Comparison of ENCODE assay signal across 7 mouse cellular contexts in the genomic region with DNA sequence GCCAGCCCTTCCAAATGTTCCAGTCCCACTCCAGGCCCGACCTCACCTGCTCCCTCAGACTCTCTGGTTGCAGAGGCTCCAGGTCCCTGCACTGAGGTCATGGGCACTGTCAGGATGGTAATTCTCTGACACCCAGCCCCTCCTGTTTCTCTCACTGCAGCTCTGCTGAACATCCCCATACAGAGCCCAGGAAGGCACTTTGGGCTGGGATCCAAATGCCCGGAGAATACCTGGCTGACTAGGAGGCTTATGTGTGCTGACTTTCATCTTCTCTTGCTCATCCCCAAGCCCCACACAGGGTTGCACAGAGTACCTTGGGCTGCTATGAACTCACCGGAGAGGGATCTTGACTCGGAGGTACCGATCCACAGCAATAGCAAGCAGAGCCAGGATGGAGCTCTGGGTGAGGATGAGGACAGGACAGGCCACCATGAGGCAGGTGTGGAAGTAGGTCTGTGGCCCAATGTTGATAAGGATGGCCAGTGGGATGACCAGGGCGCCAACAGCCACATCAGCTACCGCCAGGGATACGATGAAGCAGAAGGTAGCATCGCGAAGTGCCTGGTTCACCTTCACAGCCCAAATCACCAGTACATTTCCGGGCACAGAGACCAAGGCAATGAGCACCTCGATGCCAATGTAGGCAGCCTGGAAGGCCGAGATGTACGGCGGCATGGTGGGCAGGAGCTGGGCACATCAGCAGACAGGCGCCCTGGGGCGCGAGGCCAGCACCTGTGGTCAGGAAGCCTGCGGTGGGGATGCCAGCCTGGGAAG. TPM values are rescaled to one million over a fixed set of nuclear protein-coding genes. Genes with fewer than 3 reads are reported as not detected.
DNase-seq lines count a peak whose midpoint lies in the region; ATAC-seq lines count a peak whose summit lies in the region.

No protein-coding gene starts in this region.

- peak overlapping the region; percentile 92 for H3K4me2 ChIP-seq in lung, embryonic 16.5 days (ENCODE audit: low read depth, low read length)
- peak overlapping the region; percentile 96 for H3K4me2 ChIP-seq in embryonic facial prominence, embryonic 12.5 days (replicated peaks)
- peak overlapping the region; percentile 91 for H3K4me2 ChIP-seq in hindbrain, embryonic 15.5 days
- H3K4me2 ChIP-seq in stomach, embryonic 15.5 days, result peak overlapping the region; percentile 84

- ATAC-seq in lung, embryonic 16.5 days (ENCODE audit: low read depth), result no peak
- ATAC-seq in embryonic facial prominence, embryonic 12.5 days (ENCODE audit: insufficient number of reproducible peaks, insufficient read depth, low FRiP score, low TSS enrichment), result no peak
- ATAC-seq in hindbrain, embryonic 15.5 days (ENCODE audit: low FRiP score, low read depth), result no peak
- ATAC-seq in stomach, embryonic 15.5 days (ENCODE audit: insufficient read depth, low FRiP score, low read depth), result no peak

- H3K27ac ChIP-seq in lung, embryonic 16.5 days (ENCODE audit: low read length), result peak overlapping the region; percentile 87
- H3K27ac ChIP-seq in embryonic facial prominence, embryonic 12.5 days, result no peak overlapping the region
- peak overlapping the region; percentile 67; the same call in 1 of the 2 replicates for H3K27ac ChIP-seq in hindbrain, embryonic 15.5 days (replicated peaks)
- H3K27ac ChIP-seq in stomach, embryonic 15.5 days, result peak overlapping the region; percentile 76

- peak overlapping the region; percentile 47 for H3K4me3 ChIP-seq in lung, embryonic 16.5 days (ENCODE audit: low read length)
- peak overlapping the region; percentile 50; the same call in 1 of the 2 replicates for H3K4me3 ChIP-seq in embryonic facial prominence, embryonic 12.5 days
- H3K4me3 ChIP-seq in hindbrain, embryonic 15.5 days, result peak overlapping the region; percentile 50
- H3K4me3 ChIP-seq in stomach, embryonic 15.5 days (replicated peaks), result peak overlapping the region; percentile 42

- H3K36me3 ChIP-seq in lung, embryonic 16.5 days (ENCODE audit: control insufficient read depth, insufficient read depth, low read length), result no peaks in the 10 kb centered on the region
- no peaks in the 10 kb centered on the region for H3K36me3 ChIP-seq in embryonic facial prominence, embryonic 12.5 days
- no peaks in the 10 kb centered on the region for H3K36me3 ChIP-seq in hindbrain, embryonic 15.5 days
- H3K36me3 ChIP-seq in stomach, embryonic 15.5 days, result no peaks in the 10 kb centered on the region

- peaks cover 11% of the 10 kb centered on the region for H3K4me1 ChIP-seq in lung, embryonic 16.5 days (replicated peaks; ENCODE audit: control insufficient read depth, insufficient read depth, low read length)
- H3K4me1 ChIP-seq in embryonic facial prominence, embryonic 12.5 days, result peaks cover 21% of the 10 kb centered on the region
- peaks cover 58% of the 10 kb centered on the region for H3K4me1 ChIP-seq in hindbrain, embryonic 15.5 days (replicated peaks)
- peaks cover 21% of the 10 kb centered on the region; the same call in 1 of the 2 replicates for H3K4me1 ChIP-seq in stomach, embryonic 15.5 days

- H3K9me3 ChIP-seq in lung, embryonic 16.5 days (ENCODE audit: control insufficient read depth, low read length), result no peaks in the 10 kb centered on the region
- H3K9me3 ChIP-seq in embryonic facial prominence, embryonic 12.5 days, result no peaks in the 10 kb centered on the region
- H3K9me3 ChIP-seq in hindbrain, embryonic 15.5 days, result no peaks in the 10 kb centered on the region
- H3K9me3 ChIP-seq in stomach, embryonic 15.5 days, result no peaks in the 10 kb centered on the region

- 49% methylated on average over 19 of the region's 19 CpGs for WGBS in lung, embryonic 16.5 days
- 50% methylated on average over 19 of the region's 19 CpGs for WGBS in embryonic facial prominence, embryonic 12.5 days
- 47% methylated on average over 19 of the region's 19 CpGs for WGBS in hindbrain, embryonic 15.5 days
- 51% methylated on average over 19 of the region's 19 CpGs for WGBS in stomach, embryonic 15.5 days

- H3K9ac ChIP-seq in lung, embryonic 16.5 days (ENCODE audit: low read length), result peak overlapping the region; percentile 1; the same call in 1 of the 2 replicates
- H3K9ac ChIP-seq in embryonic facial prominence, embryonic 12.5 days, result no peak overlapping the region
- peak overlapping the region; percentile 55 for H3K9ac ChIP-seq in hindbrain, embryonic 15.5 days
- no peak overlapping the region for H3K9ac ChIP-seq in stomach, embryonic 15.5 days

- H3K27me3 ChIP-seq in lung, embryonic 16.5 days (ENCODE audit: control insufficient read depth, insufficient read depth, low read depth, low read length), result peaks cover 29% of the 10 kb centered on the region
- H3K27me3 ChIP-seq in embryonic facial prominence, embryonic 12.5 days, result peaks cover 52% of the 10 kb centered on the region
- no peaks in the 10 kb centered on the region for H3K27me3 ChIP-seq in hindbrain, embryonic 15.5 days
- peaks cover 32% of the 10 kb centered on the region for H3K27me3 ChIP-seq in stomach, embryonic 15.5 days (replicated peaks)

- DNase-seq in lung, postnatal 4 days, result no peak
- no peak for DNase-seq in urinary bladder, postnatal 4 days (ENCODE audit: low spot score in 2 of 2)
- DNase-seq in thymus, adult 18-20 months, result no peak

RNA-seq across cellular contexts. Expression of a gene that starts 1.4 kb away (rescaled TPM):
- polyA plus RNA-seq in lung, embryonic 16.5 days (2015; fragmentation: Nextera tagmentation; extraction: Ambion mirVana), result 8.4 and 9.0 TPM in 2 replicates
- 1.7 and 2.1 TPM in 2 replicates for polyA plus RNA-seq in embryonic facial prominence, embryonic 12.5 days (2016; fragmentation: Nextera tagmentation; extraction: Ambion mirVana)
- polyA plus RNA-seq in hindbrain, embryonic 15.5 days (2015; fragmentation: Nextera tagmentation; extraction: Ambion mirVana), result 22.5 and 26.0 TPM in 2 replicates
- 11.8 and 13.8 TPM in 2 replicates for polyA plus RNA-seq in stomach, embryonic 15.5 days (2015; fragmentation: Nextera tagmentation; extraction: Ambion mirVana)

RNA-seq across cellular contexts. Expression of a gene that starts 40.6 kb away (rescaled TPM):
- polyA plus RNA-seq in lung, embryonic 16.5 days (2015; fragmentation: Nextera tagmentation; extraction: Ambion mirVana), result 1.3 and 2.5 TPM in 2 replicates
- polyA plus RNA-seq in embryonic facial prominence, embryonic 12.5 days (2016; fragmentation: Nextera tagmentation; extraction: Ambion mirVana), result 19.9 and 28.3 TPM in 2 replicates
- polyA plus RNA-seq in hindbrain, embryonic 15.5 days (2015; fragmentation: Nextera tagmentation; extraction: Ambion mirVana), result 0.12 and 0.29 TPM in 2 replicates
- 0.30 and 1.3 TPM in 2 replicates for polyA plus RNA-seq in stomach, embryonic 15.5 days (2015; fragmentation: Nextera tagmentation; extraction: Ambion mirVana)

RNA-seq across cellular contexts. Expression of a gene that starts 51.9 kb away (rescaled TPM):
- polyA plus RNA-seq in lung, embryonic 16.5 days (2015; fragmentation: Nextera tagmentation; extraction: Ambion mirVana), result 1.2 and 2.0 TPM in 2 replicates
- 1.9 and 3.6 TPM in 2 replicates for polyA plus RNA-seq in embryonic facial prominence, embryonic 12.5 days (2016; fragmentation: Nextera tagmentation; extraction: Ambion mirVana)
- 1.4 and 2.4 TPM in 2 replicates for polyA plus RNA-seq in hindbrain, embryonic 15.5 days (2015; fragmentation: Nextera tagmentation; extraction: Ambion mirVana)
- polyA plus RNA-seq in stomach, embryonic 15.5 days (2015; fragmentation: Nextera tagmentation; extraction: Ambion mirVana), result 2.6 and 2.9 TPM in 2 replicates

RNA-seq across cellular contexts. Expression of a gene that starts 55.9 kb away (rescaled TPM):
- polyA plus RNA-seq in lung, embryonic 16.5 days (2015; fragmentation: Nextera tagmentation; extraction: Ambion mirVana), result 2.9 and 6.8 TPM in 2 replicates
- 62.9 and 76.2 TPM in 2 replicates for polyA plus RNA-seq in embryonic facial prominence, embryonic 12.5 days (2016; fragmentation: Nextera tagmentation; extraction: Ambion mirVana)
- 0.45 TPM in 1 of 2 replicates, not detected in the other for polyA plus RNA-seq in hindbrain, embryonic 15.5 days (2015; fragmentation: Nextera tagmentation; extraction: Ambion mirVana)
- 1.3 and 4.3 TPM in 2 replicates for polyA plus RNA-seq in stomach, embryonic 15.5 days (2015; fragmentation: Nextera tagmentation; extraction: Ambion mirVana)

Comparison
In these comparisons a context has a peak if more than half of its experiments do, and no peak if none do; other contexts are left out.
1. H3K9ac ChIP-seq: peak in lung, embryonic 16.5 days (single experiment) and hindbrain, embryonic 15.5 days (single experiment); none in embryonic facial prominence, embryonic 12.5 days (single experiment) and stomach, embryonic 15.5 days (single experiment).
2. Peak in every context shown above with its lines, with median percentiles within 50 percentile points of each other: H3K4me2 ChIP-seq and H3K4me3 ChIP-seq.